Mouse (Mus musculus) midbrain, embryonic 15.5 days (tissue): ENCODE measurements around the gene Mmp27. TPM values are rescaled to one million over a fixed set of nuclear protein-coding genes. Genes with fewer than 3 reads are reported as not detected.

ENCODE experiments used
- ATAC-seq: fragments of 200-750 bp; cut with Nextera tagmentation; replicated peaks from 2 replicates; pipeline ENCODE4 v1.8.0; 2017; ENCODE audit warnings: moderate TSS enrichment
- H3K27ac ChIP-seq: fragments of 300-500 bp; sonication (generic); 2 replicates; pipeline ENCODE4 v1.5.1; 2015; ENCODE audit warnings: mild to moderate bottlenecking, inconsistent platforms
- H3K27me3 ChIP-seq: fragments of 300-500 bp; sonication (generic); replicated peaks from 2 replicates; pipeline ENCODE4 v1.6.1; 2015; ENCODE audit warnings: inconsistent platforms
- H3K36me3 ChIP-seq: fragments of 300-500 bp; sonication (generic); replicated peaks from 2 replicates; pipeline ENCODE4 v1.6.1; 2015; ENCODE audit warnings: inconsistent platforms
- H3K4me1 ChIP-seq: fragments of 300-500 bp; sonication (generic); 2 replicates; pipeline ENCODE4 v1.6.1; 2015; ENCODE audit warnings: inconsistent platforms
- H3K4me2 ChIP-seq: fragments of 300-500 bp; sonication (generic); 2 replicates; pipeline ENCODE4 v1.6.1; 2015; ENCODE audit warnings: inconsistent platforms, mild to moderate bottlenecking, moderate library complexity
- H3K4me3 ChIP-seq: fragments of 300-500 bp; sonication (generic); 2 replicates; pipeline ENCODE4 v1.5.1; 2015; ENCODE audit warnings: mild to moderate bottlenecking, inconsistent platforms
- H3K9ac ChIP-seq: fragments of 300-500 bp; sonication (generic); 2 replicates; pipeline ENCODE4 v1.6.1; 2015; ENCODE audit warnings: mild to moderate bottlenecking, inconsistent platforms
- H3K9me3 ChIP-seq: fragments of 300-500 bp; sonication (generic); 2 replicates; pipeline ENCODE4 v1.6.1; 2016; ENCODE audit warnings: inconsistent platforms
- WGBS: fragments of 180-500 bp; shearing (Covaris S2); methylation state at CpG from one replicate; pipeline ENCODE4 v1.1.7; 2015; ENCODE audit warnings: mixed read lengths; 5-methylcytosine and 5-hydroxymethylcytosine counted together
- polyA plus RNA-seq: library from polyadenylated mRNA; unstranded; fragments of >200 nt; fragmentation: Nextera tagmentation; extraction: Ambion mirVana; gene quantifications from 2 replicates; pipeline ENCODE4 v1.2.1, GENCODE M21; 2015

Mmp27 gene
- polyA plus RNA-seq, 1 experiment from 2014 or later = not detected

- ATAC-seq = no peak
- Histone ChIP-seq H3K36me3 (no peaks in the 10 kb centered on the region), H3K4me1 (no peaks in the 10 kb centered on the region), H3K4me3 (no peak overlapping the region), H3K9me3 (no peaks in the 10 kb centered on the region), H3K4me2 (no peak overlapping the region), H3K27ac (no peak overlapping the region), H3K27me3 (no peaks in the 10 kb centered on the region), H3K9ac (no peak overlapping the region)
- 93% methylated on average over 1 of the region's 1 CpGs for WGBS
Measured at GRCm38 (mm10) chr9:7570485-7570884, 711 bp upstream of the Mmp27 start.

- Histone ChIP-seq H3K36me3 (no peaks in the 10 kb centered on the region), H3K9me3 (no peaks in the 10 kb centered on the region), H3K27ac (no peak overlapping the region), H3K27me3 (no peaks in the 10 kb centered on the region), H3K4me2 (no peak overlapping the region), H3K4me1 (no peaks in the 10 kb centered on the region), H3K9ac (no peak overlapping the region), H3K4me3 (no peak overlapping the region)
- no peak for ATAC-seq
- 88% methylated on average over 7 of the region's 7 CpGs for WGBS
Measured at GRCm38 (mm10) chr9:7572188-7572587, 992 bp downstream of the Mmp27 start.

GRCm38 (mm10) chr9:7572663-7573308, 1.6 kb downstream of the Mmp27 start:
- no peak overlapping the region for H3K27ac ChIP-seq
- H3K4me1 ChIP-seq = no peaks in the 10 kb centered on the region
- no peaks in the 10 kb centered on the region for H3K27me3 ChIP-seq
- no peak overlapping the region for H3K4me2 ChIP-seq
- no peak overlapping the region for H3K4me3 ChIP-seq
- no peak overlapping the region for H3K9ac ChIP-seq
- WGBS = 94% methylated on average over 2 of the region's 2 CpGs
- no peaks in the 10 kb centered on the region for H3K9me3 ChIP-seq
- ATAC-seq = no peak
- H3K36me3 ChIP-seq = no peaks in the 10 kb centered on the region

GRCm38 (mm10) chr9:7575526-7575925, 4.3 kb downstream of the Mmp27 start:
- ATAC-seq = no peak
- Histone ChIP-seq H3K4me3 (no peak overlapping the region), H3K27me3 (no peaks in the 10 kb centered on the region), H3K9me3 (no peaks in the 10 kb centered on the region), H3K4me2 (no peak overlapping the region), H3K27ac (no peak overlapping the region), H3K36me3 (no peaks in the 10 kb centered on the region), H3K4me1 (no peaks in the 10 kb centered on the region), H3K9ac (no peak overlapping the region)
- WGBS = 86% methylated on average over 3 of the region's 3 CpGs

- 94% methylated on average over 2 of the region's 2 CpGs for WGBS
Measured at GRCm38 (mm10) chr9:7577371-7577770, 6.2 kb downstream of the Mmp27 start.

GRCm38 (mm10) chr9:7590063-7590462, 18.9 kb downstream of the Mmp27 start:
- H3K27me3 ChIP-seq = no peaks in the 10 kb centered on the region
- no peak overlapping the region for H3K4me2 ChIP-seq
- no peaks in the 10 kb centered on the region for H3K4me1 ChIP-seq
- WGBS = 81% methylated on average over 8 of the region's 8 CpGs
- no peak overlapping the region for H3K27ac ChIP-seq
- no peaks in the 10 kb centered on the region for H3K9me3 ChIP-seq
- ATAC-seq = no peak
- H3K36me3 ChIP-seq = no peaks in the 10 kb centered on the region
- no peak overlapping the region for H3K4me3 ChIP-seq
- H3K9ac ChIP-seq = no peak overlapping the region

More at GRCm38 (mm10) chr9:7577371-7577770, 6.2 kb downstream of the Mmp27 start:
- Histone ChIP-seq H3K9ac (no peak overlapping the region), H3K27ac (no peak overlapping the region), H3K27me3 (no peaks in the 10 kb centered on the region), H3K9me3 (no peaks in the 10 kb centered on the region), H3K36me3 (no peaks in the 10 kb centered on the region), H3K4me2 (no peak overlapping the region), H3K4me1 (no peaks in the 10 kb centered on the region), H3K4me3 (no peak overlapping the region)
- no peak for ATAC-seq

GRCm38 (mm10) chr9:7593272-7593812, 22.1 kb downstream of the Mmp27 start:
- no peak for ATAC-seq
- Histone ChIP-seq H3K27me3 (no peaks in the 10 kb centered on the region), H3K4me1 (no peaks in the 10 kb centered on the region), H3K36me3 (no peaks in the 10 kb centered on the region), H3K4me2 (no peak overlapping the region), H3K27ac (no peak overlapping the region), H3K9ac (no peak overlapping the region), H3K9me3 (no peaks in the 10 kb centered on the region), H3K4me3 (no peak overlapping the region)
- 92% methylated on average over 3 of the region's 3 CpGs for WGBS

- 13% methylated on average over 6 of the region's 6 CpGs for WGBS
- Histone ChIP-seq H3K4me1 (no peaks in the 10 kb centered on the region), H3K36me3 (no peaks in the 10 kb centered on the region), H3K4me3 (peak overlapping the region; percentile 25; the same call in 1 of the 2 replicates), H3K9ac (peak overlapping the region; percentile 26; the same call in 1 of the 2 replicates), H3K9me3 (no peaks in the 10 kb centered on the region), H3K27ac (no peak overlapping the region), H3K27me3 (no peaks in the 10 kb centered on the region), H3K4me2 (peak overlapping the region; percentile 48)
- peak; percentile 99 for ATAC-seq
Measured at GRCm38 (mm10) chr9:7594816-7595540, 23.8 kb downstream of the Mmp27 start.

GRCm38 (mm10) chr9:7602982-7603742, 32.0 kb downstream of the Mmp27 start:
- no peak overlapping the region for H3K4me2 ChIP-seq
- H3K27me3 ChIP-seq = no peaks in the 10 kb centered on the region
- no peak overlapping the region for H3K9ac ChIP-seq
- WGBS = 7% methylated on average over 3 of the region's 3 CpGs
- no peak overlapping the region for H3K4me3 ChIP-seq
- H3K9me3 ChIP-seq = no peaks in the 10 kb centered on the region
- H3K36me3 ChIP-seq = no peaks in the 10 kb centered on the region
- H3K27ac ChIP-seq = no peak overlapping the region
- peak; percentile 77; the same call in 1 of the 2 replicates for ATAC-seq
- no peaks in the 10 kb centered on the region for H3K4me1 ChIP-seq

GRCm38 (mm10) chr9:7604005-7604404, 32.8 kb downstream of the Mmp27 start:
- Histone ChIP-seq H3K4me3 (no peak overlapping the region), H3K4me1 (no peaks in the 10 kb centered on the region), H3K27me3 (no peaks in the 10 kb centered on the region), H3K36me3 (no peaks in the 10 kb centered on the region), H3K9ac (no peak overlapping the region), H3K27ac (no peak overlapping the region), H3K4me2 (no peak overlapping the region), H3K9me3 (no peaks in the 10 kb centered on the region)
- no peak for ATAC-seq
- 82% methylated on average over 6 of the region's 6 CpGs for WGBS

GRCm38 (mm10) chr9:7605638-7606037, 34.4 kb downstream of the Mmp27 start:
- no peaks in the 10 kb centered on the region for H3K9me3 ChIP-seq
- no peak overlapping the region for H3K4me2 ChIP-seq
- no peaks in the 10 kb centered on the region for H3K36me3 ChIP-seq
- H3K4me3 ChIP-seq = no peak overlapping the region
- ATAC-seq = no peak
- no peaks in the 10 kb centered on the region for H3K27me3 ChIP-seq
- no peak overlapping the region for H3K27ac ChIP-seq
- H3K9ac ChIP-seq = no peak overlapping the region
- 87% methylated on average over 12 of the region's 12 CpGs for WGBS
- no peaks in the 10 kb centered on the region for H3K4me1 ChIP-seq

GRCm38 (mm10) chr9:7622582-7622981, 51.4 kb downstream of the Mmp27 start:
- no peaks in the 10 kb centered on the region for H3K4me1 ChIP-seq
- no peak for ATAC-seq
- 78% methylated on average over 3 of the region's 3 CpGs for WGBS
- H3K4me2 ChIP-seq = no peak overlapping the region
- no peaks in the 10 kb centered on the region for H3K36me3 ChIP-seq
- H3K27me3 ChIP-seq = no peaks in the 10 kb centered on the region
- H3K27ac ChIP-seq = no peak overlapping the region
- no peaks in the 10 kb centered on the region for H3K9me3 ChIP-seq
- no peak overlapping the region for H3K4me3 ChIP-seq
- H3K9ac ChIP-seq = no peak overlapping the region
